Mouse (Mus musculus): ENCODE data around the gene B4galnt1. TPM values are rescaled to one million over a fixed set of nuclear protein-coding genes. Genes with fewer than 3 reads are reported as not detected.

The B4galnt1 gene
- total and polyA plus RNA-seq, 3 experiments, result 24.6 to 66.0 (median 65.8) TPM

GRCm38 (mm10) chr10:127213272-127213671 lies 48.2 kb downstream of the B4galnt1 start:
- H3K9ac ChIP-seq (ENCODE audit: control insufficient read depth, low read depth, low read length, poor library complexity, severe bottlenecking), result no peak overlapping the region
- H3K4me1 ChIP-seq (ENCODE audit: control insufficient read depth in 1 of 2, insufficient read depth in 2 of 2, low read length in 2 of 2), result peaks cover 2 to 16% of the 10 kb centered on the region in 2 experiments
- H3K79me2 ChIP-seq (ENCODE audit: control insufficient read depth, insufficient read depth, low read length, poor library complexity), result peaks cover 27% of the 10 kb centered on the region
- peaks cover 0 to 7% of the 10 kb centered on the region in 2 experiments; a peak in 2 of 4 replicates for H3K36me3 ChIP-seq (ENCODE audit: control insufficient read depth in 1 of 2, insufficient read depth in 2 of 2, low read length in 2 of 2)
- no peak overlapping the region for H3K4me3 ChIP-seq (ENCODE audit: control insufficient read depth in 1 of 2, insufficient read depth in 1 of 2, low read depth in 2 of 2, low read length in 2 of 2)
- H3K27ac ChIP-seq (ENCODE audit: control insufficient read depth, low read depth, low read length), result no peak overlapping the region
- H3K27me3 ChIP-seq (ENCODE audit: control insufficient read depth in 1 of 2, insufficient read depth in 2 of 2, low read length in 2 of 2), result no peaks in the 10 kb centered on the region
- DNase-seq (ENCODE audit: low read depth, low spot score), result no peak
- H3K9me3 ChIP-seq (replicated peaks; ENCODE audit: insufficient read depth, low read length), result no peaks in the 10 kb centered on the region
- TF ChIP-seq POLR2AphosphoS5 (IDR thresholded peaks at IDR 0.05; ENCODE audit: borderline replicate concordance, low read depth, low read length) (no peak), ELF1 (IDR thresholded peaks at IDR 0.05; ENCODE audit: low read depth, low read length) (no peak), ZC3H11A (IDR thresholded peaks at IDR 0.05; ENCODE audit: low read depth, low read length) (no peak), ZMIZ1 (IDR thresholded peaks at IDR 0.05; ENCODE audit: low read depth, low read length) (no peak), POLR2A (IDR thresholded peaks at IDR 0.05; ENCODE audit: control insufficient read depth in 1 of 2, insufficient read depth in 1 of 2, low read depth in 1 of 2, low read length in 2 of 2, poor library complexity in 1 of 2) (no peak), SIN3A (IDR thresholded peaks at IDR 0.05; ENCODE audit: low read length) (no peak), USF1 (IDR thresholded peaks at IDR 0.05; ENCODE audit: low read depth, low read length) (no peak), CHD2 (IDR thresholded peaks at IDR 0.05; ENCODE audit: low read length) (no peak), NRF1 (IDR thresholded peaks at IDR 0.05; ENCODE audit: insufficient read depth, low read depth, low read length, poor library complexity, severe bottlenecking) (no peak), TBP (IDR thresholded peaks at IDR 0.05; ENCODE audit: low read depth, low read length) (no peak), RAD21 (IDR thresholded peaks at IDR 0.05; ENCODE audit: low read depth, low read length) (no peak)

- H3K27ac ChIP-seq (ENCODE audit: control insufficient read depth, low read depth, low read length), result no peak overlapping the region
- peaks cover 0 to 7% of the 10 kb centered on the region in 2 experiments; a peak in 2 of 4 replicates for H3K36me3 ChIP-seq (ENCODE audit: control insufficient read depth in 1 of 2, insufficient read depth in 2 of 2, low read length in 2 of 2)
- H3K27me3 ChIP-seq (ENCODE audit: control insufficient read depth in 1 of 2, insufficient read depth in 2 of 2, low read length in 2 of 2), result no peaks in the 10 kb centered on the region
- H3K9me3 ChIP-seq (replicated peaks; ENCODE audit: insufficient read depth, low read length), result no peaks in the 10 kb centered on the region
- H3K9ac ChIP-seq (ENCODE audit: control insufficient read depth, low read depth, low read length, poor library complexity, severe bottlenecking), result no peak overlapping the region
- peaks cover 2 to 16% of the 10 kb centered on the region in 2 experiments for H3K4me1 ChIP-seq (ENCODE audit: control insufficient read depth in 1 of 2, insufficient read depth in 2 of 2, low read length in 2 of 2)
- no peak overlapping the region for H3K4me3 ChIP-seq (ENCODE audit: control insufficient read depth in 1 of 2, insufficient read depth in 1 of 2, low read depth in 2 of 2, low read length in 2 of 2)
- TF ChIP-seq ZNF384 (IDR thresholded peaks at IDR 0.05; ENCODE audit: low read depth, low read length), result no peak
- no peak for TF ChIP-seq USF1 (IDR thresholded peaks at IDR 0.05; ENCODE audit: low read depth, low read length)
- TF ChIP-seq TBP (IDR thresholded peaks at IDR 0.05; ENCODE audit: low read depth, low read length), result no peak
- TF ChIP-seq USF2 (IDR thresholded peaks at IDR 0.05; ENCODE audit: borderline replicate concordance in 1 of 2, insufficient read depth in 1 of 2, low read depth in 1 of 2, low read length in 2 of 2), result no peak
- TF ChIP-seq CTCF (IDR thresholded peaks at IDR 0.05 in 2 of 3, conservative IDR thresholded peaks at IDR 0.05 in 1 of 3; ENCODE audit: control insufficient read depth in 1 of 3, insufficient read depth in 1 of 3, low read depth in 2 of 3, low read length in 3 of 3, poor library complexity in 1 of 3, severe bottlenecking in 1 of 3), result no peak
- TF ChIP-seq EP300 (IDR thresholded peaks at IDR 0.05; ENCODE audit: low read depth in 1 of 2, low read length in 2 of 2), result no peak
- peaks cover 23% of the 10 kb centered on the region for H3K79me2 ChIP-seq (ENCODE audit: control insufficient read depth, insufficient read depth, low read length, poor library complexity)
- no peak for DNase-seq (ENCODE audit: low read depth, low spot score)
Measured at GRCm38 (mm10) chr10:127213704-127214421, 48.8 kb downstream of the B4galnt1 start.

Measured in MEL (cell line).